Mouse (Mus musculus): ENCODE results near the gene Gja5.

- TF ChIP-seq CTCF (IDR thresholded peaks at IDR 0.05) (no peak), EP300 (IDR thresholded peaks at IDR 0.05) (no peak)
These were observed 147.7 kb downstream of the Gja5 start for GRCm38 (mm10) chr3:97052069-97052799.
